Mouse (Mus musculus) adrenal gland, postnatal 36 days (tissue): ENCODE measurements around the gene Nrxn2. TPM values are rescaled to one million over a fixed set of nuclear protein-coding genes. Genes with fewer than 3 reads are reported as not detected.

ENCODE experiments used
- microRNA-seq: library from miRNA; unstranded; fragments of <30 nt; microRNA quantifications from one replicate; pipeline ENCODE4 v1.2.0, GENCODE M21; 2021
- total RNA-seq, 2 experiments: library from RNA; stranded (reverse); gene quantifications; 2 replicates each; pipeline ENCODE4 v1.2.3; 2021

Nrxn2 gene
- total RNA-seq, 2 experiments from 2014 or later, result 9.2 TPM

Small RNA genes lying within 50 kb of the gene (microRNA-seq; reads per million reads assigned to microRNA genes)
- not detected for gene Gm26460

Other genes starting within 250 kb of the Nrxn2 start
- gene Majin, start 234.3 kb upstream of the Nrxn2 start, total RNA-seq, result 1 to 10 TPM; 1.7 TPM
- 10 to 100 TPM; 25.5 to 27.9 TPM for gene Gpha2, start 192.4 kb upstream of the Nrxn2 start, total RNA-seq
- gene Ppp2r5b, start 182.9 kb upstream of the Nrxn2 start, total RNA-seq, result 100 to 1,000 TPM in 1 of 2 experiments, 10 to 100 TPM in 1; 83.5 to 129 TPM
- gene Atg2a, start 177.1 kb upstream of the Nrxn2 start, total RNA-seq, result 10 to 100 TPM; 30.7 to 33.3 TPM
- gene Ehd1, start 142.0 kb upstream of the Nrxn2 start, total RNA-seq, result 100 to 1,000 TPM; 119 to 188 TPM
- gene Cdc42bpg, start 112.3 kb upstream of the Nrxn2 start, total RNA-seq, result 10 to 100 TPM; 22.6 to 23.5 TPM
- gene Men1, start 83.8 kb upstream of the Nrxn2 start, total RNA-seq, result 10 to 100 TPM; 48.7 to 56.3 TPM
- 10 to 100 TPM; 29.9 to 32.2 TPM for gene Map4k2, start 77.6 kb upstream of the Nrxn2 start, total RNA-seq
- gene Sf1, start 55.0 kb upstream of the Nrxn2 start, total RNA-seq, result 100 to 1,000 TPM; 169 to 224 TPM
- gene Pygm, start 34.3 kb upstream of the Nrxn2 start, total RNA-seq, result 100 to 1,000 TPM in 1 of 2 experiments, 10 to 100 TPM in 1; 75.6 to 124 TPM
- 10 to 100 TPM; 28.7 to 34.4 TPM for gene Rasgrp2, start 19.4 kb upstream of the Nrxn2 start, total RNA-seq
- gene Slc22a12, start 124.3 kb downstream of the Nrxn2 start, total RNA-seq, result under 1 TPM in 1 of 2 experiments, not detected in 1; 0.20 TPM